Mouse (Mus musculus) brown adipose tissue, adult 24 weeks (tissue): ENCODE measurements around the gene Mrpl53. TPM values are rescaled to one million over a fixed set of nuclear protein-coding genes. Genes with fewer than 3 reads are reported as not detected.
A peak's percentile ranks its signal among the peaks of the same experiment; 100 is the strongest.

Experiments
- H3K27ac ChIP-seq: fragments of 200-500 bp; replicated peaks from 2 replicates; pipeline ENCODE4 v1.5.1; 2012; ENCODE audit warnings: low read depth, mild to moderate bottlenecking, low read length
- H3K4me1 ChIP-seq: fragments of 200-500 bp; 2 replicates; pipeline ENCODE4 v1.6.1; 2012; ENCODE audit warnings: low read length, mixed read lengths; ENCODE audit not compliant: control insufficient read depth, insufficient read depth, insufficient read length
- H3K4me3 ChIP-seq: fragments of 200-500 bp; 2 replicates; pipeline ENCODE4 v1.5.1; 2012; ENCODE audit warnings: low read depth, mild to moderate bottlenecking, low read length, moderate library complexity; ENCODE audit not compliant: insufficient read depth
- polyA plus RNA-seq: library from polyadenylated mRNA; stranded (reverse); fragments of >200 nt; gene quantifications from 2 replicates; pipeline ENCODE4 v1.2.4, GENCODE M21; 2012; ENCODE audit not compliant: missing spikeins, insufficient read depth, insufficient read length

The Mrpl53 gene
- polyA plus RNA-seq, 1 experiment = 172 TPM

DNA sequence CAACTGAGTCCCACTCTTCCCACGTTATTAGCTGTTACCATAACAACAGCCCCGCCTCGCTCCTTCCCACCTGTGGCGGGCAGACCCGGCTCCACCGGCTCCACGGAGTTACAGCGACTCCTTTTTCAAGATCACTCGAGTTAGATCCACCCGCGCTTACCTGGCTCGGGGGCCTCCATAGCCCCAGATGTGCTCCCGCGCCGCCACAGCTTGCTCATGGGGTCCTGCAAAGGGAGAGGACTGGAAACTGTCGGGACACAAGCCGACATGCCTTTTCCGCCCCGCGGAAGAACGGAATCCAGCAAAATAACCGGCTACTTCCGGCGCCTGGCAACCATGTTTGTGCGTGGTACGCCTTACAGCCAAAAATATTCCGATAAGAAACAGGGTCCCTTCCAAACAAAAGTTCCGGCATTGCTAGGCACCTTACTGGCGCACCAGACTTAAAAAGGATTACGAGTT lies 16.0 kb downstream of the Mrpl53 start:
- Histone ChIP-seq H3K4me1 (peaks cover 4% of the 10 kb centered on the region; the same call in 1 of the 2 replicates), H3K4me3 (peak overlapping the region; percentile 84), H3K27ac (peak overlapping the region; percentile 51; the same call in 1 of the 2 replicates)

DNA sequence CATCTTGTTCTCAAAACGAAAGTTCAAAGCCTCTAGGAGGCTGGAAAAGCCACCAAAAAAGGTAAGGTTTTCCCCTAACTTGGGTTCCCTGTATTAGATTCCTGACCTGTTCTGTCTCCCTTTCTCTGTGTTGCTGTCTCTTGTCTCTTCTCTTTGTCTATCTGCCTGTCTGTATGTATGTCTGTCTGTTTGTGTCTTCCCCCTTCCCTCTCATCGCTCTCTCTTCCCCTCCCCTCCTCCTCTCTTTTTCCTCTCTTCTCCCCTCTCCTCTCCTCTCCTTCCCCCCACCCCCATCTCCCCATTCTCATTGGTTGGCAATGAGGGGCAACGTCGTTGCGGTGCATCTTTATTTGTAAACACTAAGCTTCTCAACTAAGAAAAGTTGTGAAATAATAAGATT lies 16.5 kb downstream of the Mrpl53 start, which contains the start of gene Ino80b:
TSS of gene Ino80b (minus strand) at position 101 of the 400 bp plus-strand sequence.
- Histone ChIP-seq H3K4me3 (peak within 1 kb of the TSS; percentile 84), H3K4me1 (peaks cover 4% of the 10 kb centered on the region; the same call in 1 of the 2 replicates), H3K27ac (peak within 1 kb of the TSS; percentile 51; the same call in 1 of the 2 replicates)

DNA sequence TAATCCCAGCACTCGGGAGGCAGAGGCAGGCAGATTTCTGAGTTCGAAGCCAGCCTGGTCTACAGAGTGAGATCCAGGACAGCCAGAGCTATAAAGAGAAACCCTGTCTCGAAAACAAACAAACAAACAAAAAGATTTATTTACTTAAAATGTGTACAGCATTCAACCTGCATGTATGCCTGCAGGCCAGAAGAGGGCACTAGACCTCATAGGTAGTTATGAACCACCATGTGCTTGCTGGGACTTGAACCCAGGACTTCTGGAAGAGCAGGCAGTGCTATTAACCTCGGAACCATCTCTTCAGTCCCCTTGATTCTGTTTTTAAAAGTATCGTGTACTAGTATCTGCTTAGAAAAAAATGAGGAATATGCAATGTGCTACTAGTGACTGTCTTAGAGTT lies 18.6 kb downstream of the Mrpl53 start:
- no peak overlapping the region for H3K4me3 ChIP-seq
- H3K27ac ChIP-seq = no peak overlapping the region
- H3K4me1 ChIP-seq = 0 out of 2 replicates have a peak, but pooled peaks cover 4% of the 10 kb centered on the region

DNA sequence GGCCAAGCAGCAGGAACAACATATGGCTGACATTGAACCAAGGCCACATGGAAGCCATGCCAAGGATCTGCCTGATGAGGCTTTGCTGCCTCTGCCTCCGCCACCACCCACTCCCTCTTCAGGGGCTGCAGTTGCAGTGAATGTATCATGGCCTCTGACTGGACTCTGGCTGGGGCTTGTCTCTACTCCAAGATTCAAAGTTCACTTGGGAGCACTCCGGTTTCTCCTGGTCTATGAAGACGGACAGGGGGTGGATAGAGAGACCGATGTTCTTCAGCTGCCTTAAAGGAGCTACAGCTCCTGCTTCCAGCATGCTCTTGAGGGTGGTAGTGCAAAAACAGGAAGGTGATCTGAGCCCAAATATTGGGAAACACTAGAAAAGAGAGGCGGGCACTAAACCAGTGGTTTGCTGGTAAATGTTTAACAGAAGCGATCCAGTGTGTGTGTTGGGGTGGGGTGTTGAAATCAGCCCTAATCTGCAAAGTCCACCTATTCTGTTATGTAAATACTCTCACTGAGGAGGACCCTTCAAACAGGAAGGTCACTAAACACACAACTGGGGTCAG lies 22.7 kb downstream of the Mrpl53 start:
- no peak overlapping the region for H3K4me3 ChIP-seq
- H3K27ac ChIP-seq = no peak overlapping the region
- H3K4me1 ChIP-seq = peaks cover 5% of the 10 kb centered on the region; the same call in 1 of the 2 replicates

DNA sequence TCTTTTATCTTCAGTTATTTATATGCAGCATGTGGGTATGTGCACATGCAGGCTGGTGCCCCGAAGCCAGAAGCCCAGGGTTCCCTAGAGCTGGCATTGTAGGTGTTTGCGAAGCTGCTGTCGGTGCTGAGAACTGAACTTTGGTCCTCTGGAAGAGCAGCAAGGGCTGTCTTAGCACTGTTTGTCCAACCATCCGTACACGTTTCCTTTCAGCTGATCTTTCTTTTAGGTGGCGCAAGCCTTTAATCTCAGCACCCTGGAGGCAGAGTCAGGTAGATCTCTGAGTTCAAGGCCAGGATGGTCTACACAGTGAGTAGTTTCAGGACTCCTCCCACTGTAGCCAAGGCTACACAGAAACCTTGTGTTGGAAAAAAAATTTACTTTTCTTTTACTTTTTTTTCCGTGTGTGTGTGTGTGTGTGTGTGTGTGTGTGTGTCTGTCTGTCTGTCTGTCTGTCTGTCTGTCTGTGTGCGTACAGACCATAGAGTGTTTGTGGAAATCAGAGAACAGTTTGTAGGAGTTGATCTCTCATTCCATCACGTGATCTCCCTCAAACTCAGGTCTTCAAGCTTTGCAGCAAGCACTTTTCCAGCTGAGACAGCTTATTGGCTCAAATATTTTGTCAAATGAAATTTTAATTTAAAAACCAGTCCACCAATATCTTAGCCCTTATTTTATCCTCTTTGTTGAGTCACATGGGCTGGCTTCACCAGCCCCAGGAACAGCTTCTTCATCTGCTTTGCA lies 23.5 kb downstream of the Mrpl53 start:
- no peak overlapping the region for H3K27ac ChIP-seq
- peaks cover 5% of the 10 kb centered on the region; the same call in 1 of the 2 replicates for H3K4me1 ChIP-seq
- no peak overlapping the region for H3K4me3 ChIP-seq

DNA sequence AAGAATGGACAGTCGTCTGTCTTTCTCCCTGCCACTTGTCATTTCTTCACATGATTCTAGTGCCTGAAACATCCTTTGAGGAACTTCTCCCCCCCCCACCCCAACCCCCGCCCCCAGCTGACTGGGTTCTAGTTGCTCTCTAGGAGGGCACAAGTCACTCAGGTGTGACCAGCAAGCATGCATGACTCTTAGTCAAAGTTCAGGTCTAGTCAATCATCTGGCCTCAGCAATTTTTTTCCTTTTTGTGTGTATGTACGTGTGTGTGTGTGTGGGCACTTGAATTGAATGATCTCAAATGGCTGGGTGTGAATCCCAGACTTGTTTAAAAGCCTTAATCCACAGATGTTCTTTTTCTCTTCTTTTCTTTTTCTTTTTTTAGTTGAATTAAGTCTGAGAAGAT lies 25.4 kb downstream of the Mrpl53 start:
- H3K4me1 ChIP-seq = peaks cover 8% of the 10 kb centered on the region; the same call in 1 of the 2 replicates
- H3K27ac ChIP-seq = no peak overlapping the region
- H3K4me3 ChIP-seq = no peak overlapping the region

DNA sequence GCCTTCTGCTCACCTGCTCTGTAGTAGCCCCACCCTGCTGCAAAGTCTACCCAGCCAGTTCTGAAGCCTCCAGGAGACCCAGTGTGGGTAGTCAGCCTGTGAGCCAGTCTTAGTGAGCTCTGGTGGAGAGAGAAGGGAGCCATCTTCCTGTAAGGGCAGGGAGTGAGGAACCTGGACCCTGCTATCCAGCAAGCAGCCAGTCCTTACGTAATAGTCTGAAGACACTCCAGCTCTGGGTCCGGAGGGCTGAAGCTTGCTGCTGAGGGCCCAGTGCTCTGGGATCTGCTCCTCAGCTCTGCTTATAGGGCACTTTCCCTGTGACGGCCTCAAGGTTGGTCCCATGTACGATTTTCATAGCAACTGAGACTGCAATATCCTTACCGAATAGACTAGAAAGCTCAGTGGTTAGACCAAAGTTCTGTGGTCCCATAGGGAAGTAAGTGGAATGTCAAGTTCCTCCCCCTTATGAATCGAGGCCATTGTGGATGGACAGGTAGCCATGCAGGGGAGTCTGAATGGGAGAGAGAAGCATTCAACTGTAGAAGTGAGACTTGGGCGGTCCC lies 26.2 kb downstream of the Mrpl53 start, which contains the start of gene Rtkn:
TSS of gene Rtkn (plus strand) at position 513 of the 563 bp plus-strand sequence.
- Histone ChIP-seq H3K27ac (peak within 1 kb of the TSS; percentile 79; the same call in 1 of the 2 replicates), H3K4me1 (peaks cover 8% of the 10 kb centered on the region; the same call in 1 of the 2 replicates), H3K4me3 (peak within 1 kb of the TSS; percentile 75)

DNA sequence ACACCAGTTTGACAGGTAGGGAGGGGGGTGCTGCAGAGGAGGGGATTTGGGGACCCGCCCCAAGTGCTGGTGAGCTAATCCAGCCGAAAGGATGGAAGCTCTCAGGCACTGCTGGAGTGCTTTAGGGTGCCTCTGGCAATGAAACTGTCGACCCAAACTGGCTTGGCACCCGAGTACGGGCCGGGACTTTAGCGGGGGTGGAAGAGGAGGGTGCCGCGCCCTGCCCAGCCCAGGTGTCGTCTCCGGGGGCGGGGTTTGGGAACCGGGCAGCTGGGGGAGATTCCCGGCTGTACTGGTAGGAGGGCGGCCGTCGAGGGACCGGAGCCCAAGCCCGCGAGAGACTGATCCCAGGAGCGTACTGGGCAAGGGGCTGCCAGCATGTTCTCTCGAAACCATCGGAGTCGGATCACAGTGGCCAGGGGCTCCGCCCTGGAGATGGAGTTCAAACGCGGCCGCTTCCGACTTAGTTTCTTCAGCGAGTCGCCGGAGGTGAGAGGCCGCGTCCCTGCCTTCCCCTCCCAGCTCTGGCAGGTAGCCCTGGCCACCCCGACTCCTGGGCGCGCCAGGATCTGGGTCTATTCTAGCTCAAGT lies 26.8 kb downstream of the Mrpl53 start:
- Histone ChIP-seq H3K4me3 (peak overlapping the region; percentile 75), H3K27ac (peak overlapping the region; percentile 79; the same call in 1 of the 2 replicates), H3K4me1 (peaks cover 8% of the 10 kb centered on the region; the same call in 1 of the 2 replicates)

DNA sequence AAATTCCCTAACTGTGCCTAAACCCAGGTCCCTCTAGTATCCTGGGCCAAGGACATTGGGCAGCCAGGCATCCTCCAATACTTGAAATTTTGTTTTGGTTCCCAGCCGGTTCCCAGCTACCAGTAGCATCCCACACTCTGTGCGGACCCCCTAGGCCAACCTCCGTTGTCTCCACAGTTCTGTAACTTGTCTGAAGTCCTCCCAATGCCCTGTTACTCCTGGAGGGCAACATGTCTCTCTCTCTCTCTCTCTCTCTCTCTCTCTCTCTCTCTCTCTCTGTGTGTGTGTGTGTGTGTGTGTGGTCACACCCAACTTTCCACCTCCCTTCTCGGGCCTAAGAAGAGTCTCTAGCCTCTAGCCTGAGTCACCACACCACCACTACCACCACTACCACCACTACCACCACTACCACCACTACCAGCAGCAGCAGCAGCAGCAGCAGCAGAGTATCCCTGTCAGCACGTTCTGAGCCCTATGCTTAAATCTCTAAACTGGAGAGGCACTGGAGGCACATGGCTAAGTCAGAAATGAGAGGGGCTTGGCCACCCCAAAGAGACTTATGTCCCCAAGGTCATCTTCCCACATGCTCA lies 27.5 kb downstream of the Mrpl53 start:
- peaks cover 8% of the 10 kb centered on the region; the same call in 1 of the 2 replicates for H3K4me1 ChIP-seq
- H3K4me3 ChIP-seq = peak overlapping the region; percentile 75
- peak overlapping the region; percentile 79 for H3K27ac ChIP-seq

DNA sequence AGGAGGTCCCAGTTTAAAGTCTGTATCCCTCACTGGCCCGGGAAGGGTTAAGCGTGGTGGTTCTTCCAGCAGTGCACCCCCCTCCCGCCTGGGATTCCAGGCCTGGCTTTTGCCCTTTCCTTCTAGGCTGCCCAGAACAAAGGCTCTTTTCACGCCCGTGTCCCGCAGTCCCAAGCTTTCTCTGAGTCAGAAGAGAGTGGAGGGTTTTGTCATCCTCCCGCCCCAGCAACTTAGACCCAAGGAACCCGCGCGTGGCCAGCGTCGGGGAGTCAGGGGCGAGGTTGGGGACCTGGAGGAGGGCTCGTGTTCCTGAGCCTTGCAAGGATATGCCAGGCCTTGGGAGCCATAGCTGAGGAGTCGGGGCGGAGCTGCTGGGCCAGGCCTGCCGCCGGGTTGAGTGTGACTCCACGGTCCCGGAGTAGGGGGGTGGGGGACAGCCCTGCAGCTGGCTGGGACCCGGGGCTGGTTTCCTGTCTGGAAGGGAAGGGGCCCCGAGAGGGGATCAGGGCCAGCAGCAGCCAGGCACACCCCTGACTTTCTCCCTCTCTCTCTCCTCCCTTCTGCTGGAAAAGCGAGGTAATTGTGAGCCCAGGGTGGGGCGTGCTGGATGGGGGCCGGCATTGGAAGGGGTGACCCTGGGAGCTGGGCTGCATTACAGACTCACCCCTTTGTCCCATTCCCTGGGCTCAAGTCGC lies 28.2 kb downstream of the Mrpl53 start:
- Histone ChIP-seq H3K4me3 (peak overlapping the region; percentile 75), H3K4me1 (peaks cover 8% of the 10 kb centered on the region; the same call in 1 of the 2 replicates), H3K27ac (peak overlapping the region; percentile 79)

DNA sequence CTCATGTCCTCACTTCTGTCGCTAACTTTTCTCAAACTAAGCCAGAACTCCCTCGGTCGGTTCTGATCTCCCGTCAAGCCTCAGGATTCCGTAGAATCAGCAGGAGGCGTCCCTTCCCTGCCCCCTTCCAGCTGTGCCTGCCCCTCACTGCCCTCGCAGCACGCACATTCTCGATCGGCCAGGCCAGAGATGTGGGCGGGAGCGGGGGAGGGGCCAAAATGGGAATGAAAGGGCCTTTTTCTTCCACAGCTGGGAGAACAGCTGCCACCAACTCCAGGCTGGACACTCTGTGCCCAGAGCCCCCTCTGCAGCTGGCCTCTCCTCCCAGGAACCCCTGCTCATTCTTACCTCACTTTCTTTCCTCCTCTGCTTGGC lies 28.7 kb downstream of the Mrpl53 start:
- Histone ChIP-seq H3K4me3 (peak overlapping the region; percentile 75), H3K27ac (peak overlapping the region; percentile 79), H3K4me1 (peaks cover 8% of the 10 kb centered on the region; the same call in 1 of the 2 replicates)

DNA sequence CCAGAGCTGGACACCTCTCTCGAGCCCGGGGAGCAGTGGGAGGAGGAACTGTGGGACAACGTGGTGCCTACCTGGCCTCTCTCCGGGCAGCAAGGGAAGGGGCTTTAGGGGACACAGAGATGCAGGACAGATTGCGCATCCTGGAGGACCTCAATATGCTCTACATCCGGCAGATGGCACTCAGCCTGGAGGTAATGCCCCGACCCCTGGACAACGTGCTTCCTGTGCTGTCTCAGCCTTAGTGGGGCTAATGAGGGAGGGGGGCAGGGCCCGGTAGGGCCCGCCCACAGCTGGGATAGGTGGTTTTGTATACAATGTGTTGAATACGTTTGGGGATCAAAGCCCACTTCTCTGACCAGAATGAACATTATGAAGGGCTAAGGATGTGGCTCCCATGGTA lies 29.2 kb downstream of the Mrpl53 start:
- H3K4me3 ChIP-seq = peak overlapping the region; percentile 75
- peak overlapping the region; percentile 49 for H3K27ac ChIP-seq
- peaks cover 10% of the 10 kb centered on the region; the same call in 1 of the 2 replicates for H3K4me1 ChIP-seq

DNA sequence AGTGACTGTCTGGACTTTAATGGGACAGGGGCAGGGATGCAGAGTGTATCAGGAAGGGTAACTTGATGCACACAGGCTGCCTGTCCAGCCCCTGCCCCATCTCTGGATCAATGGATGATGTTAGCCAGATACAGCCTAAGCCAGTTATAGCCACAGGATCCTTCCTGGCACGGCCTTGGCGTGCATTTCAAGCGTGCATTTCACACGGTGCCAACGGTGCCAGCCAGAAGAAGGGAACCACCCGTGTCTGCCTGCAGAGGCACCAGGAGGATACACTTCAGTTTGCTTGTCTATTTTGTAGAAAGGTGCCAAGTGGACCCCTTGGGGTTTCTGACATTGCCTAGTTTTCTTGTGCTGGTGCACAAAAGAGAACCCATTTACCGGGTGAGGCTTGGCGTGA lies 31.2 kb downstream of the Mrpl53 start:
- no peak overlapping the region for H3K4me3 ChIP-seq
- 0 out of 2 replicates have a peak overlapping the region, but pooled peaks have one; percentile 12 for H3K27ac ChIP-seq
- peaks cover 10% of the 10 kb centered on the region; the same call in 1 of the 2 replicates for H3K4me1 ChIP-seq

DNA sequence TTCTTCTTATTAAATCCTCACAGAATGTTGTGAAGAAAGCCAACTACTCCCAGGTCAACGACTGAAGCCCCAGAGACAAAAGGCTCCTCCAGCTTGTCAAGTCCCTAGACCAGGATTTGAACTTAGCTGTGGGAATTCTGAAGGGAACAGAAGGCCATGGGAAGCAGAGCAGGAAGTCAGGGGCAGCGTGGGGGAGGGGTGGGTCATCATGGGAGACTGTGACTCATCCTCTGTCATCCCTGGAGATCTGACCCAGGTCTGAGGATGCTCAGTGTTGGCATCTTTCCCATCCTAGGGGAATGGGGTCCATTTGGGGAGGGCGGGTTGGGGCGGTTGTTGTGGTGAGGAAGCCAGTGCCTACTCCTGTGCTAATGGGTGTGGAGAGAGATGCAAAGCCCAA lies 32.8 kb downstream of the Mrpl53 start:
- peak overlapping the region; percentile 37; the same call in 1 of the 2 replicates for H3K27ac ChIP-seq
- H3K4me1 ChIP-seq = 0 out of 2 replicates have a peak, but pooled peaks cover 5% of the 10 kb centered on the region
- H3K4me3 ChIP-seq = peak overlapping the region; percentile 50; the same call in 1 of the 2 replicates
